Mouse (Mus musculus): Measurements from ENCODE around the gene Got1. TPM values are rescaled to one million over a fixed set of nuclear protein-coding genes. Genes with fewer than 3 reads are reported as not detected.

Gene Got1
- total and polyA plus RNA-seq, 3 experiments = 12.7 to 60.3 (median 57.9) TPM

- Histone ChIP-seq H3K4me1 (ENCODE audit: insufficient read depth, low read depth, low read length) (peaks cover 60% of the 10 kb centered on the region), H3K36me3 (replicated peaks) (peaks cover 56% of the 10 kb centered on the region), H3K4me3 (ENCODE audit: low read depth, low read length) (no peak overlapping the region), H3K27me3 (ENCODE audit: insufficient read depth, low read length) (no peaks in the 10 kb centered on the region), H3K9me3 (replicated peaks) (peaks cover 8% of the 10 kb centered on the region)
- ATAC-seq (ENCODE audit: extremely low read depth, insufficient number of reproducible peaks, low FRiP score, poor library complexity, severe bottlenecking) = no peak
- DNase-seq (ENCODE audit: low spot score) = no peak
- no peak for TF ChIP-seq TAL1 (conservative IDR thresholded peaks at IDR 0.05; ENCODE audit: low read depth, low read length)
- TF ChIP-seq CTCF (IDR thresholded peaks at IDR 0.05; ENCODE audit: low read depth, low read length) = no peak
- TF ChIP-seq POLR2AphosphoS5 (IDR thresholded peaks at IDR 0.05; ENCODE audit: insufficient replicate concordance, low read depth, low read length) = no peak
- no peak for TF ChIP-seq GATA1 (IDR thresholded peaks at IDR 0.05; ENCODE audit: borderline replicate concordance, low read length)
- TF ChIP-seq GATA2 (IDR thresholded peaks at IDR 0.05; ENCODE audit: borderline replicate concordance, low read depth, low read length) = no peak
Measured at GRCm38 (mm10) chr19:43451563-43451962, 72.8 kb downstream of the Got1 start.

Other genes with a start within 250 kb of the Got1 start
- not detected in 2 replicates for gene Hpse2, start 136.2 kb downstream of the Got1 start, total RNA-seq (2014; fragmentation: Nextera tagmentation)
- gene Hpse2, start 136.2 kb downstream of the Got1 start, total RNA-seq (2017) = 0.16 and 0.17 TPM in 2 replicates
- not detected in 2 replicates for gene Hpse2, start 136.2 kb downstream of the Got1 start, polyA plus RNA-seq (2012)
- 14.5 and 19.0 TPM in 2 replicates for gene Cnnm1, start 84.2 kb downstream of the Got1 start, total RNA-seq (2014; fragmentation: Nextera tagmentation)
- 2.8 and 3.1 TPM in 2 replicates for gene Cnnm1, start 84.2 kb downstream of the Got1 start, total RNA-seq (2017)
- 2.7 and 2.8 TPM in 2 replicates for gene Cnnm1, start 84.2 kb downstream of the Got1 start, polyA plus RNA-seq (2012)
- gene Nkx2-3, start 87.7 kb upstream of the Got1 start, total RNA-seq (2014; fragmentation: Nextera tagmentation) = not detected in 2 replicates
- 0.05 and 0.12 TPM in 2 replicates for gene Nkx2-3, start 87.7 kb upstream of the Got1 start, total RNA-seq (2017)
- not detected in 2 replicates for gene Nkx2-3, start 87.7 kb upstream of the Got1 start, polyA plus RNA-seq (2012)
- gene Slc25a28, start 150.3 kb upstream of the Got1 start, total RNA-seq (2014; fragmentation: Nextera tagmentation) = 20.0 and 31.5 TPM in 2 replicates
- 32.2 and 39.9 TPM in 2 replicates for gene Slc25a28, start 150.3 kb upstream of the Got1 start, total RNA-seq (2017)
- 48.4 and 52.3 TPM in 2 replicates for gene Slc25a28, start 150.3 kb upstream of the Got1 start, polyA plus RNA-seq (2012)
- 19.9 and 21.1 TPM in 2 replicates for gene Entpd7, start 165.1 kb upstream of the Got1 start, total RNA-seq (2014; fragmentation: Nextera tagmentation)
- gene Entpd7, start 165.1 kb upstream of the Got1 start, total RNA-seq (2017) = 5.7 and 6.6 TPM in 2 replicates
- 1.8 and 2.2 TPM in 2 replicates for gene Entpd7, start 165.1 kb upstream of the Got1 start, polyA plus RNA-seq (2012)
- 5.2 and 10.8 TPM in 2 replicates for gene Cutc, start 228.4 kb upstream of the Got1 start, total RNA-seq (2014; fragmentation: Nextera tagmentation)
- 17.3 and 23.3 TPM in 2 replicates for gene Cutc, start 228.4 kb upstream of the Got1 start, total RNA-seq (2017)
- gene Cutc, start 228.4 kb upstream of the Got1 start, polyA plus RNA-seq (2012) = 2.6 and 2.8 TPM in 2 replicates
- gene Cox15, start 228.4 kb upstream of the Got1 start, total RNA-seq (2014; fragmentation: Nextera tagmentation) = 21.7 and 21.8 TPM in 2 replicates
- gene Cox15, start 228.4 kb upstream of the Got1 start, total RNA-seq (2017) = 15.3 and 18.8 TPM in 2 replicates
- 5.3 and 5.9 TPM in 2 replicates for gene Cox15, start 228.4 kb upstream of the Got1 start, polyA plus RNA-seq (2012)